Mouse (Mus musculus) bone marrow, adult 2 months (tissue): ENCODE results near the gene Muc5ac.

Source experiments
- CTCF ChIP-seq: fragments of 200-500 bp; IDR thresholded peaks from 2 replicates; pipeline ENCODE4 v1.5.1; 2011; ENCODE audit warnings: low read length, control low read depth; ENCODE audit not compliant: control insufficient read depth, insufficient read depth
- POLR2A ChIP-seq: fragments of 200-500 bp; IDR thresholded peaks from 2 replicates; pipeline ENCODE4 v1.6.1; 2011; ENCODE audit warnings: low read depth, mild to moderate bottlenecking, control low read depth, low read length, borderline replicate concordance; ENCODE audit not compliant: control insufficient read depth

DNA sequence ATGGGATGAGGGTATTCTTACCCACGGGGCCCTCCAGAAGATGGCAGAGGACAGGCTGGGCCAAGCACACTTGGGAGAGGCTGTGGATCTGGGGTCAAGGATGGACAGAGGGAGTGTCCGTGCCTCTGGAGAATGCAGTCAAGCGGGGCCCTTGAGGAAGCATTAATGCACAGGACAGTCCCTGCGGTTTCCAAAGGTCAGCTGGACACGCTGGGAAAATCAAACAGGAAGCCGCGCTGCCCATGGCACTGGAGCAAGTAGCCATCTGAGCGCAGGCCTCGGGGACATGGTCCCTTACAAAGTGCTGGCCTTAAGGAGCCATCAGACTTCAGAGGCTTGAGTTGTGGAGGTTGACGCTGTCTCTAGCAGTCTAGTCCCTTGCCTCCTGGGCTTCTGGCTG is 51.6 kb downstream of the Muc5ac start:
- TF ChIP-seq CTCF (no peak), POLR2A (no peak)
